Mouse (Mus musculus) kidney, adult 2 months (tissue): ENCODE data around the gene Dnajc13.

Experiments used
- CTCF ChIP-seq: fragments of 200-500 bp; conservative IDR thresholded peaks from 2 replicates; pipeline ENCODE4 v1.5.1; 2011; ENCODE audit warnings: low read depth, mild to moderate bottlenecking, control low read depth, low read length, moderate library complexity, mixed read lengths; ENCODE audit not compliant: insufficient read depth, insufficient read length
- POLR2A ChIP-seq: fragments of 200-500 bp; IDR thresholded peaks from one replicate; pipeline ENCODE4 v1.6.1; 2011; ENCODE audit warnings: low read depth, low read length, control low read depth

- TF ChIP-seq CTCF (no peak), POLR2A (no peak)
These were observed 155.2 kb downstream of the Dnajc13 start for GRCm38 (mm10) chr9:104107482-104107881.
